Mouse (Mus musculus) megakaryocyte, adult 5-6 weeks (primary cell): ENCODE results near the gene Ngef. TPM values are rescaled to one million over a fixed set of nuclear protein-coding genes. Genes with fewer than 3 reads are reported as not detected.

ENCODE experiments used
- ATAC-seq: 2 replicates; pipeline ENCODE4 v1.8.0; 2016; ENCODE audit warnings: mild to moderate bottlenecking, inconsistent platforms; ENCODE audit not compliant: poor library complexity, severe bottlenecking
- total RNA-seq, 2 experiments: library from RNA; stranded (forward) in 1 of 2; stranded (reverse) in 1 of 2; fragments of 153-499, 151-499 nt in 1 of 2; fragments of 221-1000, 200-1000 nt in 1 of 2; gene quantifications; 2 replicates each; pipeline versions ENCODE4 v1.2.3 to v1.2.4; 2015 to 2017

Gene Ngef
- total RNA-seq (2015) = not detected in 2 replicates
- not detected in 2 replicates for total RNA-seq (2017)

DNA sequence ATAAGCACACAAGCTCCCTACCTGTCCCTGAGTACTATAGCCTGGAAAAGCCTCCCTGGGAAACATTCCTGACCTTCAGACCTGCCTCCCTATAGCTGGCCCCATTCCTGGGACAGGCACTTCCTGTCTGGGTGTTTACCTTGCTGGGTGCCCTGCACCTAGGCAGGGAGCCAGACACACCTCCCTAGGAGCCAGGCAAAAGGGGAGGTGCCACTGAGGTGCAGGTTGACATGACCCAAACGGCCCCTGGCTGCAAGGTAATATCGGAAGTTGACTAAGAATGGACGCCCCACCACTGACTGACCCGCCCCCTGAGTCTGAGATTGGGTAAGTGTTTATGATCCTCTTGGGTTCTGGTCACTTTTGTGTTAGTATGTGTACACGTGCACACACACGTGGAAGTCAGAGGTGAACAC lies at the start of gene Ngef:
Gene Ngef, minus strand, starts transcription at position 71 of the 416 bp plus-strand sequence.
- no peak for ATAC-seq

DNA sequence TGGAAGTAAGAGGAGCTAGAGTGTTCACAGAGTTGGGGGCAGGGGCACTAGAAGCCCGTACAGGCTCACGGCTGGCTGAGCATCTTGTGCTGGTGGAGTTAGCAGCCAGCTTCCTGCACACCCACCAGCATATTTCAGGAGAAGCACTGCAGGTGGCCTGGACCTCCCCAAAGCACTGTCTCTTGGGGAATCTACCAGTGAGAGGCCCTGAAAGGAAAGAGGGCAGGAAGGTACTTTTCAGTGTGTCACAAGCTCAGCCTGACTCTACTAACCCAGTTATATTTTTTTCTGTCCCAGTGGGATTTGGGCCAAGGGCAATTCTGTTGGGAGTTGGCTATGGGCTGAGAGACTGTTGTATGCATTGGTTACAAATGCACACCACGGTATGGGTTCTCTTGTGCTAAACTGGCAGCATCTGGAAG lies 48.2 kb upstream of the Ngef start:
- no peak for ATAC-seq

DNA sequence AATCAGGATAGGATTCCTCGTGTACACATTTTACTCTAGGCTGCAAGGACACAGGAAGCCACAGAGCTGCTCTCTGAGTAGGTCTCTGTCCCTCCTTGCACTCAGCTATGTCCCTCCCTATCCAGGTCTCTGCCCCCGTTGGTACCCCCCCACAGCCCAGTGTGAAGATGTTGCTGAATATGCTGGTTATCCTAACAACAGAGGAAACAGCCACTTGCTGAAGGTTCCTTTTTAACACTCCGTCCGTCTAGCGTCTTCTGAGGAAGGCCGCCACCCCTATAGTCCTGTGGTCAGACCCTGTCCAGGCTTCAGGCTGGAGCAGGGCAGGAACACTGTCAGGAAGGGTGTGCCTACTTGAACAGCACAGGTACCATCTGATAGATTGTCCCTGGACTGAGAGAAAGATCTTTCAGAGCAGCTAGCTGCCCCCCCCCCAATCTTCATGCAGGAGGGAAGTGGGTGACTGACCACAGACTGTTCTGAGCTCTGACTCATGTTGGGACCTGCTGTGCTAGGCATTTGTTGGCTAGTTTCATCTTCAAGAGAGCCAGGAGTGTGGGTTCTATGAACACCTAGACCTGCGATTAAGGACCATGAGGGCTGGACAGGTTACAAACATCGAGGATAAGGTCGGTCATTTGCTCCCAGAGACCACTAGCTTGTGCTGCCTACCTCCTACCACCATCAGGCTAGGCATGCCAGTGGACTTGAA lies 47.6 kb upstream of the Ngef start:
- ATAC-seq = peak; percentile 39

DNA sequence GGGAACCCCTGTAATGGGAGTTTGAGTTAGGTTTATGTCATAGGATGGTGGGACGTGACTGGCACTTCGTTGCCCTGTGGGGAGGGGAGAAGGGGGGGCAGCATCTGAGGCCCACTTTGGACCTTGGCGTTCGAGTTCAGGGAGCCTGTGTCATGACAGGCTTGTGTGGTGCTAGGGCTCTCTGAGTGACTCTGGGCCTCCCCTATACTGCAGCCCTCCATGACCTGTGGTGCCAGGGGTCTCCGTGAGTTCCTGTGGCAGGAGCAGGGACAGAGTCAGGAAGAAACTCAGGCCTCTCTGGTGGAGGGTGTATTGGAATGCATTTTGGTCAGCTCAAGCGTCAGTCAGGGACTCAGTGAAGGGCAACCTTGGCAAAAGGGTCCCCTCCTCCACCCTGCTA lies 47.0 kb upstream of the Ngef start:
- peak; percentile 15; the same call in 1 of the 2 replicates for ATAC-seq

DNA sequence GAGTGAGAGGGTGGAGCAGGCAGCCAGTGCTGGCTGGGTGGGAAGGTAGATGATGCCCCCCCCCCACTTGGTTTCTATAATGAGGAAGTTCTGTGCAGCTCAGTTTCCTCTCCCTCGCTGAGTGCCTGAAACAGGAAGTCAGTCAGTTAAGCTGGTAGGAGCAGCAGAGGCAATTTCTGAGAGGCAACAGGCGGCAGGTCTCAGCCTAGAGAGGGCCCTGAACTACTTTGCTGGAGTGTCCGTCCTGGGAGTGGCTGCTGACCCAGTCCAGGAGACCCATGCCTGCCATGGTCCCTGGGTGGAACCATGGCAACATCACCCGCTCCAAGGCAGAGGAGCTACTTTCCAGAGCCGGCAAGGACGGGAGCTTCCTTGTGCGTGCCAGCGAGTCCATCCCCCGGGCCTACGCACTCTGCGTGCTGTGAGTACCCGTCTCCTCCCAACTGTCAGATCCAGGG lies 46.6 kb upstream of the Ngef start, which contains the start of gene Inpp5d:
Gene Inpp5d, plus strand, starts transcription at position 102 of the 458 bp plus-strand sequence.
- ATAC-seq = peak; percentile 81

DNA sequence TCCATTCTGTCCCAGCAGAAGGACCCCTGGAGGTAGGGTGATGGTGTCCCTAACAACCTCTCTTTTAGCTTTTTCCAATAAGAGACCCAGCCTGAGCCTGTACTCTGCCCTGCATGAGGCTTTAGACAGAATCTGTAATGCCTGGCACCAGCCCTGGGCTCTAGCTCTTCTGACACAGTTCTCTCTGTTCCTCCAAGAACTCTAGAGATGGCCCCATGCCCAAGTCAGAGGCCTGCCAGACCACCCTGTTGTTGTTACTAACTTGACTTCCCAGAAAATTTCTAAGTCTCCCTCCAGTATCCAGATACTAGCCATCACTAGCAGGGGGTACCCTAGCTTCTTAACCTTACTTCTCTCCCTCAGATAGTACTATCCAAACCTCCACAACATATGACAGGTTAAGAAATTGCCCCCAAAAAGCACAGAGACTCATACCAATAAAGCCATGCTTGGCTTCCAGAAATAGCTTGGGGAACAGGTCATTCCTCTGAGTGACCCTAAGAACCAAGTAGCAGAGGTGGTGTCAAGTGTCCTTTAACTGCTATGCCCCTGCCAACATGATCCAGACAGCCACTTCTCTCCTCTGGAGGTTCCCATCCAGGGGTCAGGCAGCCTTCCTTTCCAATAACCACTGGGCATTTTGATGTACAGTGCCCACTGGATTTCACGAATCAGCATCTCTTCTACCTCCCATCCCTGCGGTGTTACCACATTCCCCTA lies 41.1 kb upstream of the Ngef start:
- no peak for ATAC-seq

DNA sequence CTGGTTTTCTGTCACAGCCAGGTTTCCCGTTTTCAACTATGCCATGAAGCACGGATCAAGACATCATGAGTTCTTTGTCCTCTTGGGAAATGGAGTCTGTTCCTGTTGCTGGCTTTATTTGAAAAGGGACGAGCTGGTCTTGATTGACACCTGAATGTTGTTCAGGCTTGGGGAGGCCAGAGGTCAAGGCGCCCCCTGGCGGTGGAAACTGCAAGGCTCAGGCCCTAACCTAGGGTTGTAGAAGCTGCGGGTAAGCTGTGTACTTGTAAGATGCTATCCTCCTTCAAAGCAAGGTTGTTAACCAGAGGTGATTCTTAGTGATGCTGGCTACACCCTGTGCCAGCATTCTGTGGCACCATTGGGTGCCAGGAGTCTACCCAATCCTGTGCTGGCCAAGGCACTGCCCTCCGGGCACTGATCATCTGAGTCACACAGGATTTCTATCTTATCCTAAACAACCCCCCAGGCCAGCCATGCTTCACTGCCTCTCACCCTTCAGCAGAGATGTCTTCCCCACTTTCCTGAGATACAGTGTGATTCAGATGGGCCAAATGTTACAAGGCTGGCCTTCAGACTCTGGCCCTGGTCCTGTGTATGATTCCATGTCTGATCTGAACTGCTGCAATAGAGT lies 34.9 kb upstream of the Ngef start:
- peak; percentile 73 for ATAC-seq

DNA sequence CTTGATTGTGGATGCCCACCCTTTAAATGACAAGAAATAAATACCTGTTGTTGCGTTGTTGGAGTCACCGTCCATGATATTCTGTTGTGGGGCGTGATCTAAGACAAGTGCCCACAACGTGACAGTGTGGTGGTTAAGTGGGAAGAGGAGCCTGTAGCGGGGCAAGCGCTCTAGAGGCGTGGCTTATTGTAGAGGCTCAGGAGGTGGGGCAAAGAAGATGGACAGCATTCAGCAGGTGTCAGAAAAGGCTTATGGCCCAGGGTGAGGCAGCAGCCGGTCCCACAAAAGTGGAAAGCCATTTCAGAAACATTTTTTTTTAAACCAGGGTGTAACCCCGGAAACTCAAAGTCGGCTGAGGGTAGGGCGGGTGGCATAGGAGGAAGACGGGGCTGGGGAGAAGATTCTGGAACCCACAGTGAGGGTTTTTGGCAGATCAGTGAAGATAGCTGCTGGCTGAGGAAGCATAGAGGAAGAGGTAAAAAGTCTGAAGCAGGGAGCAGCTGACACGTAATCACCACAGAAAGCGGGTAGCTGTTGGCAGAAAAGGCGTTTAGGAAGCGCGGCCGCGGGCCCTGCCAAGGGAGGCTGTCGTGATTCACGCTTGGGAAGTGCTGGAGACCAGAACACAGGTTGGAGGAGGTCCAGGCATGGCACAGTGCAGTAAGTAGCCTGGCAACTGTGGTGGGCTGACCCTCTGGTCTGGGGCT lies 33.9 kb upstream of the Ngef start:
- peak; percentile 66 for ATAC-seq

DNA sequence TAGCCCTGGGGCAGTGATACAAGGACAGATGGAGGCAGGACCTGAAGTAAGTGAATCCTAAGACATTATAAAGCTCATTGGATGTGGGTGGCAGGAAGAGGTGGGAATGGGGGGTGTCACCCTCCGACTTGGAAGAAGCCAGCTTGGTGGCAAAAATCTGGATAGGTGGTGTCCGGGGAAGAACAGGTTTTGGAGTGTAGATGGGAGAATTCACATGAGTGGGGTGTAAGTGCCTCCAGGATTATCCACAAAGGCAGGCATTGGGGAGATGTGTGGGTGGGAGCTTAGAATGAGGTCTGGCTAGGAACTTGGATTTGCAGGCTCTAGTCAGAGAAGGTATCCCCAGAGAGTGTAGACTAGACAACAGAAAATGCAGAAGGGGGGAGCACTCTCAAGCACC lies 31.6 kb upstream of the Ngef start:
- no peak for ATAC-seq

DNA sequence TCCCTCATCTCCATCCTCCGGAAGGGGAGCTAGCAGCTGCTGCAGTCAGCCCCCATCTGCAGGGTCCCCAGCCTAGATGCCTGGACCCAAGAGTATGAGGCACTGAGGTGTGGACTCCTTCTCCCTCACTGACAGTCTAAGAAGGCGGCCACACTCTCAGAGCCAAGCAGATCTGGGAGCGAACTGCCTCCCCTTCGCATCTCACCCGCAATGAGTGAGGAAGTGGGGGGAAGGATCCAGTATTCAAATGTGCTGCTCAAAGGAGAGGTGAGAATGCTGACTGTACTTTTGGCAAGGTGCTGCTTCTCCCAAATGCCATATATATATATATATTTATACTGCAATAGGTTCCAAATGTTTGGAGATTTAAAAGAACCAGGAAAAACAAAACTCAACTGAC lies 29.7 kb upstream of the Ngef start:
- no peak for ATAC-seq

DNA sequence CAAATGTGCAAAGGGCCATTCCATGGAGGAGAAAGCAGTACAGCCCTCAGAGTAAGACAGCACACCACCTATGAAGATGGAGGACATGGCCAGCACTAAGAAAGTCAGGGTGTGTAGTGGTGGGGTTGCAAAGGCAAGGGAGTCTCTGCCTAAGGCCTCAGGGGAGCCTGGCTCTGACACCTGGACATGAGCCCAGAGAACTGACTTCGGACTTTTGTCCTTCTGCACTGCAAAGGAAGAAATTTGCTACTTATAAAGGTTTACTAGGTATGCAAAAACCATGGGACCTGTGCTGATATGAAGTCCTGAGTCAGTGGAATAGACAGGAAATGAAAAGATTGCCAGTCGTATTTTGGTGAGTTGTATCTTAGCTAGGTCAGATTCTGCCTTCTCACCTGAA lies 28.1 kb upstream of the Ngef start:
- no peak for ATAC-seq

DNA sequence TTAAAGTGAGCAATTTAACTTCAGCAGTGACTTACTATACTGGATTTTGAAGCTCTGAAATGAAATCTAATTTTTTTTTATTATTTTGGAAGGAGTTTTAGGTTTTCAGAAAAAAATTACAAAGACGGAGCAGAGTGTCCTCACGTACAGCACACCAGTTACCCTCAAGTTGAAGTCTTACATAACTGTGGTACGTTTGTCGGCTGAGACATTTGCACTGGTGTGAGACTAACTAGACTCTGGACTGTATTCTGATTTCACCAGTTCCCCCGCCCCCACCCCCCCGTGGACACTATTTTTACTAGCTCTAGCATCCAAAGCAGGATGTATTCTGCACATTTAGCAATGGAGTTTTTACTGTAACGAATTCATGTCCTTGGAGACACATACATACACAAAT lies 26.9 kb upstream of the Ngef start:
- ATAC-seq = no peak

DNA sequence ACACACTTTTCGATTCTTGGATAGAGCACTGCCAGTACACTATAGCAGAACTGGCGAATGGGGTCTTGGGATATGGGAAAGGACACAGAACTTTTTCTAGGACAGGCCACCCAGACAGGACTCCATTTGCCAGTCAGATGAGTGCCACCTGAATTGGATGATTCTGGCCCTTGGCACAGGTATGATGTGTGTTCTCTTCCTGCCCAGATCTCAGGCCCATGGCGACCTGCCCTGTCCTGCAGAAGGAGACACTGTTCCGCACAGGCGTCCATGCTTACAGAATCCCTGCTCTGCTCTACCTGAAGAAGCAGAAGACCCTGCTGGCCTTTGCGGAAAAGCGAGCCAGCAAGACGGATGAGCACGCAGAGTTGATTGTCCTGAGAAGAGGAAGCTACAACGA lies 21.0 kb upstream of the Ngef start:
- ATAC-seq = no peak

DNA sequence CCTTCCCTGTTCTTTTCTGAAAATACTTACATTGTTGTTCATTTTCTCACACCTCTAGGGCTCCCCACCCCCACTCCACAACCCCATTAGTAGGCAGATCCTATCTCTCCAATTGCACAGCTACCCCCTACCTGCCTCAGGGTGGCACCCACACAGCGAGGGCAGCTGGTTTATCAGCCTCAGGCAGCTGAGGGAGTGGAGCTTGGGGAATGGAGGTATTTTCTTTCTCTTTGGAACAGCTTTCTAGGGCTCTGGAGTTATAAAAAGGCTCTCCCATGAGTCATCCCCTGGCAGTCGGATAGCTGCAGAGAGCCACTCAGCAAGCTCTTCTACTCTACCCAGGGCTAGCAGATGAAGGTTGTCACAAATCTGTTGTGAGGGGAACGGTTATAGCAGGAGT lies 20.6 kb upstream of the Ngef start:
- ATAC-seq = no peak

DNA sequence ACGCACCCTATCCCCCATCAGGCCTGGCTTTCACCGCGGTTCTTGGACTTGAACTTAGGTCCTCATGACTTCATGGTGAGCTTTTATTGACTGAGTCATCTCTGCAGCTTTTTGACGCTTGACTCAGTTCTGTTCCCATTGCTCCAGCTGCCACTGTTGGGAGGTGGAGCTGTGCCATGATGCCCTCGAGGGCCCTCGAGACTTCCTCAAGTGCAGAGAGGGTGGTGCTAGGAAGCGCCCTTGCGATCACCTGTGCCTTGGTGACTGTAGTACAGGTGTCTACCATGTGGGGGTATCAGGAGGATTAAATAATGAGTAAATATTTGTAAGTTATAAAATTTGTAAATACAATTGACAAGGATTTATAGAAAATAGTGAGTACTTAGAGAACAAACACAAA lies 16.3 kb upstream of the Ngef start:
- no peak for ATAC-seq

DNA sequence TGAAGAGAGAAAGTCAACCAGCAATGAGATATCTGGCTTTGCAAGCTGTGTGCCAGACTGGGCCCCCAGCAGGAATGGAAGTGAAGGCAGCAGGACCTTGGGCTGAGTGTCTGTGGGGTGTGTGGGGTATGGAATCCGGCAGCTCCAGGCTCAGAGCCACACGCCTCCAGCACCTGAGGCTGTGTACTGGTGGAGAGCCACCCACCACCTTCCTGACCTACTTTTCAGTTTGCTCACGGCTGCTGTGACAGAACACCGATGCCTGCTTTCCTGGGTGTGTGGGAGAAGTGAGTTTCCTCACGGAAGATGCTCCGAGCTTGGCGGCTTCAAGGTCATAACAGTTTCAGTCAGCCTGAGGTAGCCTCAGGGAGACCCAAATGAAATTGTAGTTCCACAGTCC lies 15.5 kb upstream of the Ngef start:
- ATAC-seq = no peak

DNA sequence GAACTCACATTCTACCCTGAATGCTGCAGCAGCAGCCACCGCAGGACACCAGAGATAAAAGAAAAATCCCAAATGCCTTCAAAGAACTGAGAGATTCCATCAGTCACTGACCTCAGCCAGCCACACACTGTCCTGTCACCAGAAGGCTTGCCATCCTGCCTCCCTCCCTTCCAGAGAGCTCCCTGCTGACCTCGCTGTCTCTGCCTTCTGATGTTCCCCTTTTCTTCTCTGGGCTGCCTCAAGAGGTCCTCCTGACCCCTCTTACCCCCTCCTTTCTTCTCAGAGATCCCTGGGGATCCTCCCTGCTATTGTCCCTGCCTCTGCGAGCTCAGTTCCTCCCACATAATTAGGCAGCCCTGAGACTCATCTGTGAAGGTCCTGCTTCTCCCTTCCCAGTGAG lies 7.2 kb upstream of the Ngef start:
- no peak for ATAC-seq

DNA sequence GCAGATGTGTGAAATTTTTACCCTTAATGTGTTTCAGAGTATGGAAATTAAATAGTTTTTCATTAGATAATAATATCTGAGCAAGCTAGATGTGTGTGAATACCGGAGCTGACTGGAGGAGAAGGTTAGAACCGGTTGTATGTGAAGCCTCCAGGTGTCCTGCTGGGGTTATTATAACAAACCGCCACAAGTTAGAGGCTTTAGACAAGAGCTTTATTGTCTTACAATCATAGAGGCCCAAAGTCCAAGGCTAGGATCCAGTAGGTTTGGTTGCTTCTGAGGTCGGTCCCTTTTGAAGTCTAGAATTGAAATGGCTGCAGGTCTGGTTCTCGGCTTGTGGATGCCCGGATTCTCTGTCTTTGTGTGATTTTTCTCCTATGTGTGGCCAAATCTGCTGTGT lies 5.3 kb upstream of the Ngef start:
- ATAC-seq = no peak

DNA sequence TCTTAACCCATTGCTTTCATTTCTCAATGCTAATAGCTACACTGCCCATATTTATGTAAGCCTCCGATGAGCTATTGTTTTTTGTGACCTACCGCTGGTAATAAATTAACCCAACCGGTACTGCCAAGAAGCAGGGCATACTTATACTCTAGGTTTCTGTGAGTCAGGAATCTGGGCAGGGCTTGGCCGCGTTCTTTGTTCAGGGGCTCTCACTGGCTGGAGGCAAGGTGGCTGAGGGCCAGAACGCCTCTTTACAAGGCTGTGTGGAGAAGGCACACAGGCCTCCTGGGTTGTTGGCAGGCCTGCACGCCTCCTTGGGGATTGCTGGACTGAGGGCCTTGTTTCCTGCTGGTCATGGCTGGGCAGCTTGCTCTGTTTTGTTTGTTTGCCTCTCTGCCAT lies 1.1 kb upstream of the Ngef start:
- ATAC-seq = no peak

DNA sequence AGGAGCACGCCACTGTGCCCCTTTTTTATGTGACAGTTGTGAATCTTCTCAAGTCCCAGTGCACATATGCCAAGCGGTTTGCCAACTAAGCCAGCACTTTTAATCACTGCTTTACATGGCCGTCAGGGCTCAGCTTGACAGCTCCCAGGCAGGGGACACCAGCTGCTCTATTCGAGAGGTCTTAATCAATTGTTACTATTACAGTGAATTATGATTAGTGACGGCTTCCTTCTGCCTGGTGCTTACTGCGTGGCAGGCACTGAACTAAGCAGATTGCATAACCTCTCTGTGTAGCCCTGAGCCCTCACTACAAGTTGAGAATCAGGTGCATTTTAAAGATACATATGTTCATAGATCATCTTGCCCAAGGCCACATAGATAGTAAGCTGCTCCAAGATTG lies 683 bp upstream of the Ngef start:
- ATAC-seq = no peak

DNA sequence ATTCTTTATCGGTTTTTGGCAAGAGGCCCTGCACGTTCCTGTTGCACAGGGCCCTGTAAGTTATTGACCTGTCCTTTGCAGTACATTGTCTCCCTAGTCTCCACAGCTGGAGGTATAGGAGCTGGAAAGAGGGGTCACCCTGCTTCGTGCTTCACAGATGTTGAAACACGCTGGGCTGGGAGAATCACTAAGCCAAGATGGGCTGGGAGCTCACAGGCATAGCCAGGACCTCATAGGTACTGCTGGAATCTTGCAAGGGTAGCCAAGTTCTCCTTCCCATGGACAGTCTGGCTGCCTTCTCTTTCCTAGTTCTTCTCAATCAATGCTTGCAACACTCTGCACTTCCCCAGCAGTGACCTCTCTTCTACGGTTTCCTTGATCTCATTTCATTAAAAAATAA lies 409 bp downstream of the Ngef start:
- no peak for ATAC-seq
